Mouse (Mus musculus) G1E (cell line): ENCODE data around the gene Odf2. TPM values are rescaled to one million over a fixed set of nuclear protein-coding genes. Genes with fewer than 3 reads are reported as not detected.

Experiments
- ATAC-seq: 2 replicates; pipeline ENCODE4 v1.8.0; 2016; ENCODE audit warnings: mild to moderate bottlenecking; ENCODE audit not compliant: insufficient number of reproducible peaks, poor library complexity, low FRiP score, severe bottlenecking; ENCODE audit errors: extremely low read depth
- DNase-seq: peaks from one replicate; pipeline ENCODE4 v3.0.0; 2012; ENCODE audit warnings: low spot score
- H3K27me3 ChIP-seq: 2 replicates; pipeline ENCODE4 v1.6.1; 2012; ENCODE audit warnings: mild to moderate bottlenecking, low read length, inconsistent platforms; ENCODE audit not compliant: insufficient read depth
- H3K36me3 ChIP-seq: replicated peaks from 2 replicates; pipeline ENCODE3; 2012; ENCODE audit warnings: mild to moderate bottlenecking, inconsistent platforms
- H3K4me1 ChIP-seq: 2 replicates; pipeline ENCODE4 v1.6.1; 2012; ENCODE audit warnings: low read depth, low read length, inconsistent platforms, mixed read lengths; ENCODE audit not compliant: insufficient read depth
- H3K4me3 ChIP-seq: 2 replicates; pipeline ENCODE4 v1.5.1; 2012; ENCODE audit warnings: low read depth, mild to moderate bottlenecking, inconsistent platforms, low read length, moderate library complexity, mixed read lengths
- H3K9me3 ChIP-seq: replicated peaks from 2 replicates; pipeline ENCODE4 v1.6.1; 2012; ENCODE audit warnings: inconsistent platforms
- CTCF ChIP-seq: IDR thresholded peaks from 2 replicates; pipeline ENCODE4 v1.5.1; 2012; ENCODE audit warnings: low read depth, low read length, inconsistent platforms, mixed read lengths
- GATA1 ChIP-seq: IDR thresholded peaks from 2 replicates; pipeline ENCODE4 v1.6.1; 2012; ENCODE audit warnings: borderline replicate concordance, low read length, inconsistent platforms, mixed read lengths
- GATA2 ChIP-seq: IDR thresholded peaks from 2 replicates; pipeline ENCODE4 v1.6.1; 2012; ENCODE audit warnings: low read depth, low read length, inconsistent platforms, borderline replicate concordance
- POLR2AphosphoS5 ChIP-seq: IDR thresholded peaks from 2 replicates; pipeline ENCODE4 v1.6.1; 2012; ENCODE audit warnings: low read depth, low read length, inconsistent platforms; ENCODE audit not compliant: insufficient replicate concordance
- TAL1 ChIP-seq: conservative IDR thresholded peaks from 2 replicates; pipeline ENCODE4 v1.6.1; 2012; ENCODE audit warnings: low read depth, low read length, inconsistent platforms, mixed read lengths
- polyA plus RNA-seq: library from polyadenylated mRNA; stranded (reverse); fragments of >175 nt; gene quantifications from 2 replicates; pipeline ENCODE4 v1.2.3, GENCODE M21; 2012
- total RNA-seq, 2 experiments: library from RNA; stranded (forward) in 1 of 2; stranded (reverse) in 1 of 2; fragments of 200-1000 nt in 1 of 2; fragments of >200 nt in 1 of 2; fragmentation: Nextera tagmentation in 1 of 2; gene quantifications; 2 replicates each; pipeline ENCODE4 v1.2.3; 2014 to 2017

The Odf2 gene
- total and polyA plus RNA-seq, 3 experiments, result 24.1 to 158 (median 70.9) TPM

- H3K9me3 ChIP-seq, result no peaks in the 10 kb centered on the region
- TF ChIP-seq CTCF, result no peak
- TF ChIP-seq POLR2AphosphoS5, result no peak
- no peak for TF ChIP-seq TAL1
- no peak for TF ChIP-seq GATA1
- no peak for TF ChIP-seq GATA2
- ATAC-seq, result no peak
- peaks cover 4% of the 10 kb centered on the region; the same call in 1 of the 2 replicates for H3K4me1 ChIP-seq
- H3K36me3 ChIP-seq, result peaks cover 56% of the 10 kb centered on the region
- H3K27me3 ChIP-seq, result no peaks in the 10 kb centered on the region
- no peak for DNase-seq
- H3K4me3 ChIP-seq, result no peak overlapping the region
Measured at GRCm38 (mm10) chr2:29930506-29930905, 41.5 kb downstream of the Odf2 start.

- peaks cover 8% of the 10 kb centered on the region for H3K4me1 ChIP-seq
- no peak overlapping the region for H3K4me3 ChIP-seq
- H3K36me3 ChIP-seq, result peaks cover 52% of the 10 kb centered on the region
- TF ChIP-seq TAL1, result no peak
- no peak for TF ChIP-seq GATA1
- TF ChIP-seq CTCF, result no peak
- no peak for TF ChIP-seq GATA2
- no peak for TF ChIP-seq POLR2AphosphoS5
- ATAC-seq, result no peak
- H3K27me3 ChIP-seq, result no peaks in the 10 kb centered on the region
- no peak for DNase-seq
- no peaks in the 10 kb centered on the region for H3K9me3 ChIP-seq
Measured at GRCm38 (mm10) chr2:29931194-29931593, 42.2 kb downstream of the Odf2 start.

- DNase-seq, result peak; percentile 88
- H3K9me3 ChIP-seq, result no peaks in the 10 kb centered on the region
- H3K4me1 ChIP-seq, result peaks cover 15% of the 10 kb centered on the region
- peak within 1 kb of the TSS; percentile 98 for H3K4me3 ChIP-seq
- H3K36me3 ChIP-seq, result peaks cover 55% of the 10 kb centered on the region
- peak; percentile 75 for ATAC-seq
- TF ChIP-seq GATA1 (no peak), GATA2 (no peak), TAL1 (no peak), POLR2AphosphoS5 (no peak), CTCF (no peak)
- H3K27me3 ChIP-seq, result no peaks in the 10 kb centered on the region
Measured at GRCm38 (mm10) chr2:29934906-29935599, 46.0 kb downstream of the Odf2 start, which contains the start of gene Gle1. TSS of gene Gle1 (plus strand) at chr2:29935426.

GRCm38 (mm10) chr2:29940073-29940472 is 51.1 kb downstream of the Odf2 start:
- TF ChIP-seq POLR2AphosphoS5 (no peak), CTCF (no peak), TAL1 (no peak), GATA1 (no peak), GATA2 (no peak)
- ATAC-seq, result no peak
- H3K36me3 ChIP-seq, result peaks cover 87% of the 10 kb centered on the region

GRCm38 (mm10) chr2:29940826-29941225 is 51.8 kb downstream of the Odf2 start:
- Histone ChIP-seq H3K9me3 (no peaks in the 10 kb centered on the region), H3K27me3 (no peaks in the 10 kb centered on the region), H3K36me3 (peaks cover 95% of the 10 kb centered on the region), H3K4me3 (no peak overlapping the region), H3K4me1 (peaks cover 11% of the 10 kb centered on the region)
- ATAC-seq (no peak), DNase-seq (no peak)
- TF ChIP-seq GATA1 (no peak), GATA2 (no peak), TAL1 (no peak), CTCF (no peak), POLR2AphosphoS5 (no peak)

More at GRCm38 (mm10) chr2:29940073-29940472, 51.1 kb downstream of the Odf2 start:
- peaks cover 12% of the 10 kb centered on the region for H3K4me1 ChIP-seq
- H3K27me3 ChIP-seq, result no peaks in the 10 kb centered on the region
- H3K4me3 ChIP-seq, result no peak overlapping the region
- H3K9me3 ChIP-seq, result no peaks in the 10 kb centered on the region
- DNase-seq, result no peak

- H3K4me1 ChIP-seq, result no peaks in the 10 kb centered on the region
- TF ChIP-seq GATA1 (no peak), CTCF (no peak), POLR2AphosphoS5 (no peak), TAL1 (no peak), GATA2 (no peak)
- H3K27me3 ChIP-seq, result no peaks in the 10 kb centered on the region
- DNase-seq (no peak), ATAC-seq (no peak)
- H3K4me3 ChIP-seq, result no peak overlapping the region
- H3K9me3 ChIP-seq, result no peaks in the 10 kb centered on the region
- H3K36me3 ChIP-seq, result peaks cover 95% of the 10 kb centered on the region
Measured at GRCm38 (mm10) chr2:29944723-29945122, 55.7 kb downstream of the Odf2 start.
